Mouse (Mus musculus): Measurements from ENCODE around the gene Kazn. TPM values are rescaled to one million over a fixed set of nuclear protein-coding genes. Genes with fewer than 3 reads are reported as not detected.

Gene Kazn
- polyA plus RNA-seq, 1 experiment from 2014 or later, result 12.9 TPM

DNA sequence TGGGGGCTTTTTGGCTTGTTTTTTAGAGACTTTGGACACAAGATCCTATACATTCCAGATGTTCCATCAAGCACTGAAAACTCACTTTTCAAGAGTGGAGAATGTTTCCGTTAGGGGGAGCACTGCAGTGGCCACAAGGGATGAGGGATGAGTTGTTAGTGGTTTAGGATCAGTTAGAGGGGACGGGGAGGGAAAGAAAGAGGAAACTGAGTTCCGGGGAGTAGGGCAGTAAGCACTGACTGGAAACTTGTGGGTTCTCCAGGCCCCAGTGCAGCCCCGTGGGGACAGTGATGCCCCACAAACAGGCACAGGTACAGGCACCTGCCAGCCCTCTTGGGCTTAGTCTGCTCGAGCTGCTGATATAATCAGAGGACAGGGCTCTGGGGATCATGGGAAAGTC, 99.5 kb downstream of the Kazn start:
- H3K4me2 ChIP-seq (replicated peaks; ENCODE audit: low read depth, low read length), result no peak overlapping the region
- H3K4me3 ChIP-seq (ENCODE audit: low read length), result no peak overlapping the region
- 81% methylated on average over 5 of the region's 5 CpGs for WGBS
- H3K9me3 ChIP-seq (ENCODE audit: control insufficient read depth, low read length), result no peaks in the 10 kb centered on the region
- peaks cover 14% of the 10 kb centered on the region; the same call in 1 of the 2 replicates for H3K36me3 ChIP-seq (ENCODE audit: control insufficient read depth, insufficient read depth, low read length)
- ATAC-seq (ENCODE audit: low FRiP score, low TSS enrichment), result no peak
- no peaks in the 10 kb centered on the region for H3K4me1 ChIP-seq (ENCODE audit: control insufficient read depth, insufficient read depth, low read length)
- no peak overlapping the region for H3K9ac ChIP-seq (ENCODE audit: low read depth, low read length)
- no peaks in the 10 kb centered on the region for H3K27me3 ChIP-seq (ENCODE audit: control insufficient read depth, insufficient read depth, low read length)
- H3K27ac ChIP-seq (ENCODE audit: low read depth, low read length), result no peak overlapping the region

DNA sequence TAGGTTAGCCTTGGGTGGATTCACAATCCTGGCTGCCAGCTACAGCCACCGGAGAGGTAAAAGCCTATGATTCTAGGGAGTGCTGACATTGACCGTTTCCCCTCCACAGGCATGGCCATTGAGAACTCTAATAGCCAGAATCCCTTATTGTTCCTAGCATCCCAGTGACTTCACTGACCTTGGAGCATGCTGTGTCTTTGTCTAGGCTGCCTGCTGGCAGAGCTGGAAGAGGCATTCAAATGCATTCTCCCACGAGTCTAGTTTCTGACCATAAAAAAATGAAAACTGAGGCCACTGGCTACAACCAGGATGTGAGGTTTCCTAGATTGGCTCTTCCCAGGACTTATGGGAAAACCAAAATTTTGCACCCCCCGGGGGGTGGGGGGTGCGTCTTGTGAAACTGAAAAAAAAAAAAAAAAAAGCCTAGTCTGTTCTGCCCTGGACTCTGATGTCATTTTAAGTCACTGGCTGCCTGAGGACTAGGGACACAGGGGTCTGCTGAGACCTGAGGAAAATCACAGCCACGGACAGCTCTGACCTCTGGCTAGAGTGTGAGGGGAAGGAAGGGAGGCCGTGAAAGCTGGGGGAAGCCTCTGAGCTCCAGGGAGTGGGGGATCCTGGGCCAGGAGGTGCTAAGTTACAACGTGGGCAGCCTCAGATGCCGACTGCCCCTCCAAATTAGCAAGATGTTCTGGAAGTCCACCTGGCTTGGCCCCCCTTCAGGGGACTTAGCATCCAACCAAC, 100.7 kb downstream of the Kazn start:
- Histone ChIP-seq H3K9ac (ENCODE audit: low read depth, low read length) (no peak overlapping the region), H3K4me1 (ENCODE audit: control insufficient read depth, insufficient read depth, low read length) (no peaks in the 10 kb centered on the region), H3K36me3 (ENCODE audit: control insufficient read depth, insufficient read depth, low read length) (peaks cover 14% of the 10 kb centered on the region; the same call in 1 of the 2 replicates), H3K4me3 (ENCODE audit: low read length) (no peak overlapping the region), H3K27ac (ENCODE audit: low read depth, low read length) (no peak overlapping the region), H3K4me2 (replicated peaks; ENCODE audit: low read depth, low read length) (no peak overlapping the region), H3K27me3 (ENCODE audit: control insufficient read depth, insufficient read depth, low read length) (no peaks in the 10 kb centered on the region), H3K9me3 (ENCODE audit: control insufficient read depth, low read length) (no peaks in the 10 kb centered on the region)
- 49% methylated on average over 9 of the region's 9 CpGs for WGBS
- no peak for ATAC-seq (ENCODE audit: low FRiP score, low TSS enrichment)

DNA sequence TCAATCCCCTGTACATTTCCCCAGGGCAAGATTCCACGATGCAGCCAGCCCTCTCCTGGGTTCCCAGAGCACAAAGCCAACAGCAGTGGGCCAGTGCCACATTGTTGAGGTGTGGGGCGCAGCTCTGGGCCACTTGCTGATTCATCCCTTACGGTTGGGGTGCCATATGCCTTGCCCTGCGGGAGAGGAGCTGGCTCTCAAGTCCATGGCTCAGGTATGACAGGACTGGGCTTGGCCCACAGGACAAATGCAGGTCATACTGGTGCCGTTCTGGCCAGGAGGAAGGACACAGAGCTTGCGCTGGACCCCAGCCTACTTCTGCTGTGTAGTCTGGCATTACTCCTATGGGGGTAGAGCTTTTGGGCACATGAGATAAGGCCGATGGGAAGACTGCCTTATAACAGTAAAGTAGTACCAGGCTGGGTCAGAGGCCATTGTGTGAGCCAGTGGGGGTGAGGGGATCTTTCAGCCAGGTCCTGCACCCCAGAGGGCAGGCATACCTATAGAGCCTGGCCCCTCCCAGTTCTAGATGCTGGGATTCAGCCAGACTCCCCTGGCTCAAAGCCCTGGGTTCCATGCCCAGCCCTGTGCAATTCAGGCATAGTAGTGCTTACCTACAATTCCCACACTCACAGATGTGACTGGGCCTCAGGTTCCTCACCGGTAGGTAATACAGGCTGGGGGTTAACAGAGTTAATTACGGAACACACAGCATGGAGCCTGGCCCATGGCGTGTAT, 102.3 kb downstream of the Kazn start:
- Histone ChIP-seq H3K4me1 (ENCODE audit: control insufficient read depth, insufficient read depth, low read length) (no peaks in the 10 kb centered on the region), H3K27ac (ENCODE audit: low read depth, low read length) (no peak overlapping the region), H3K27me3 (ENCODE audit: control insufficient read depth, insufficient read depth, low read length) (no peaks in the 10 kb centered on the region), H3K36me3 (ENCODE audit: control insufficient read depth, insufficient read depth, low read length) (peaks cover 8% of the 10 kb centered on the region; the same call in 1 of the 2 replicates), H3K4me3 (ENCODE audit: low read length) (no peak overlapping the region), H3K4me2 (replicated peaks; ENCODE audit: low read depth, low read length) (no peak overlapping the region), H3K9me3 (ENCODE audit: control insufficient read depth, low read length) (no peaks in the 10 kb centered on the region), H3K9ac (ENCODE audit: low read depth, low read length) (no peak overlapping the region)
- no peak for ATAC-seq (ENCODE audit: low FRiP score, low TSS enrichment)
- 90% methylated on average over 10 of the region's 10 CpGs for WGBS

DNA sequence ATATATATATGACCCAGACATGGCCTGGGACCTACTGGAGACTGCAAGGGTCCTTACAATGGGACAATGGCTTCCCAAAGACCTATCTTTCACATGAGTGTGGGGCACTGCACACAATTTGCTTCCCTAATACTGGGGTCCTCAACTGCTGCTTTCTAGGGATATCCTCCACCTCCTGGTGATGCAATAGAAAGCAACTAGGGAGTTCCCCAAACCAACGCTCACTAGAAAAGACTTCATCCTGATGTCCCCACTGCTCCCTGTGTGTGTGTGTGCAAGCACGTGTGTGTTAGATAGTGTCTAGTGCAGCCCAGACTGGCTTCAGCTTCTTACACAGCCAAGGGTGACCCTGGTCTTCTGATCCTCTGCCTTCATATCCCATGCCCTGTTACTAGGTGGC, 103.7 kb downstream of the Kazn start:
- Histone ChIP-seq H3K36me3 (ENCODE audit: control insufficient read depth, insufficient read depth, low read length) (peaks cover 2% of the 10 kb centered on the region; the same call in 1 of the 2 replicates), H3K4me1 (ENCODE audit: control insufficient read depth, insufficient read depth, low read length) (no peaks in the 10 kb centered on the region), H3K4me2 (replicated peaks; ENCODE audit: low read depth, low read length) (no peak overlapping the region), H3K9me3 (ENCODE audit: control insufficient read depth, low read length) (no peaks in the 10 kb centered on the region), H3K4me3 (ENCODE audit: low read length) (no peak overlapping the region), H3K27me3 (ENCODE audit: control insufficient read depth, insufficient read depth, low read length) (no peaks in the 10 kb centered on the region), H3K9ac (ENCODE audit: low read depth, low read length) (no peak overlapping the region), H3K27ac (ENCODE audit: low read depth, low read length) (no peak overlapping the region)
- no peak for ATAC-seq (ENCODE audit: low FRiP score, low TSS enrichment)
- 86% methylated on average over 2 of the region's 2 CpGs for WGBS

DNA sequence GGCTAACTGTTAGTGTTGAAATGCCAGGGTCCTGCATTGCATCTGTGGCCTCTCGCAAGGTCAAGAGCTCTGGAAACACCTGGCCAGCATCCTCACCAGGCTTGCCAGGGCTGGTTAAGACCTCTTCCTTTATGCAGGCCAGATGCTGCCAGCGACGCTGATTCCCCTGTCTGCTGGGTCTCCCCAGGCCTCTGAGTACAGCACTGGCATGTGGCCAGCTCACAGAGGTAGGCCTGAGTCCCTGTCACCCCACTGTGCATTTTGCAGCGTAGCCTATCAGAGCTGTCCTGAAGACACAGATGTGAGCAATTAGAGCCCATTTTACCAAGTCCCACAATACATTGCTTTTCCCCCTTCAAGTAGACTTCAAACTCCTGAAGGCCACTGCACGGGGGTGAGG, 109.0 kb downstream of the Kazn start:
- H3K4me3 ChIP-seq (ENCODE audit: low read length), result no peak overlapping the region
- no peak overlapping the region for H3K4me2 ChIP-seq (replicated peaks; ENCODE audit: low read depth, low read length)
- no peaks in the 10 kb centered on the region for H3K36me3 ChIP-seq (ENCODE audit: control insufficient read depth, insufficient read depth, low read length)
- H3K9ac ChIP-seq (ENCODE audit: low read depth, low read length), result no peak overlapping the region
- H3K27me3 ChIP-seq (ENCODE audit: control insufficient read depth, insufficient read depth, low read length), result no peaks in the 10 kb centered on the region
- ATAC-seq (ENCODE audit: low FRiP score, low TSS enrichment), result no peak
- no peaks in the 10 kb centered on the region for H3K4me1 ChIP-seq (ENCODE audit: control insufficient read depth, insufficient read depth, low read length)
- no peaks in the 10 kb centered on the region for H3K9me3 ChIP-seq (ENCODE audit: control insufficient read depth, low read length)
- H3K27ac ChIP-seq (ENCODE audit: low read depth, low read length), result no peak overlapping the region
- WGBS, result 81% methylated on average over 5 of the region's 5 CpGs

DNA sequence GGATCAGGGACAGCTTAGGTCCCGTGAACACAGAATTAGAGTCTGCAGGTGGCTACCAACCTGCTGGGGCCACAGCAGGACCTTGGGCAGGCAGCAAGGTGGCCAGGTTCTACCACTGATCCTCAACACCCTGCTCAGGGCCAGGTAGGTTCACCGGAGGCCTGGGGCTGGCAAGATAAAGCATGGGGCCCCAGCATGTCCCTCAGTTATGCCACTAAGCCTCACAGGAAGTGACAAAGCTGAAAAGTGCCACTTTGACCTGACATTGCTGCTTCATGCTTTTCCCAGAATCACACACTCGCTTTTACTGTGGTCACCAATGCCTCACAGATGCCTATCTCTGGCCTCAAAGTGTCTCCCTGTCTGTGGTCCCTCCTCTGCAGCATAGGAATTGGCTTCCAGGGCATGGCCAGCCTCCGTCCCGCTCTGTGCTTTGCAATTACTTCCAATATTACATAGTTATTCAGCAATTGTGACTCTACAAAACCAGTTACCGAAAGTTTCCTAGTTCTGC, 111.9 kb downstream of the Kazn start:
- Histone ChIP-seq H3K36me3 (ENCODE audit: control insufficient read depth, insufficient read depth, low read length) (no peaks in the 10 kb centered on the region), H3K9ac (ENCODE audit: low read depth, low read length) (no peak overlapping the region), H3K27me3 (ENCODE audit: control insufficient read depth, insufficient read depth, low read length) (no peaks in the 10 kb centered on the region), H3K27ac (ENCODE audit: low read depth, low read length) (no peak overlapping the region), H3K4me3 (ENCODE audit: low read length) (no peak overlapping the region), H3K4me1 (ENCODE audit: control insufficient read depth, insufficient read depth, low read length) (no peaks in the 10 kb centered on the region), H3K4me2 (replicated peaks; ENCODE audit: low read depth, low read length) (no peak overlapping the region), H3K9me3 (ENCODE audit: control insufficient read depth, low read length) (no peaks in the 10 kb centered on the region)
- ATAC-seq (ENCODE audit: low FRiP score, low TSS enrichment), result no peak
- WGBS, result 85% methylated on average over 6 of the region's 6 CpGs

DNA sequence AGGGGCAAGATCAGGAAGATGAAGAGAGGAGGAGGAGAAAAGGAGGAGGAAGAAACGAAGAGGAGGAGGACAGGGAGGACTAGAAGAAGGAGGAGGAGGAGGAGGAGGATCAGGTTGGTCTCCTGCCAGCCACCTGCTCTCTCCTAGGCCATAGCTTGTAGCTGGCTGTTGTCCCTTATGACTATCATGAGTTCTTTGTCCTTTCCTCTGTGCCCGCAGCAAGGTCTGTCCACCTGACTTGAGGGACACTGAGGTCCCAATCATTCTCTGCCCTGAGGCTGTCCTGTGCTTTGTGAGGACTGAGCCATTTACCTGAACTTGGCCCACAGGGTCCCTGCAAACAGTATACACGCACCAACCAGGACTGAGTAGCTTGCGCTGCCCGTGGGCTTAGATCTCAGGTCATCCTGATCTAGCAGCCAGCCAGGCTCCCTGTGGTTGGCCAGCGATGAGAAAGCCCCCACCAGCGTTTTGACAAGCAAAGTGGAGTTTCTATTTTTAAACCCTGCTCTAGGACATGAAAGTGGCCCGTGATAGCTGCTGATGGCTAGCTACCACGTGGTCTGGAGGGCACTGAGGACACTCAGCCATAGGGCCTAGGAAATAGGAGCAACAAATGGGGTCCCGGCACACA, 112.4 kb downstream of the Kazn start:
- Histone ChIP-seq H3K36me3 (ENCODE audit: control insufficient read depth, insufficient read depth, low read length) (no peaks in the 10 kb centered on the region), H3K4me3 (ENCODE audit: low read length) (no peak overlapping the region), H3K4me1 (ENCODE audit: control insufficient read depth, insufficient read depth, low read length) (no peaks in the 10 kb centered on the region), H3K9me3 (ENCODE audit: control insufficient read depth, low read length) (no peaks in the 10 kb centered on the region), H3K4me2 (replicated peaks; ENCODE audit: low read depth, low read length) (no peak overlapping the region), H3K27me3 (ENCODE audit: control insufficient read depth, insufficient read depth, low read length) (no peaks in the 10 kb centered on the region), H3K9ac (ENCODE audit: low read depth, low read length) (no peak overlapping the region), H3K27ac (ENCODE audit: low read depth, low read length) (no peak overlapping the region)
- WGBS, result 63% methylated on average over 10 of the region's 10 CpGs
- no peak for ATAC-seq (ENCODE audit: low FRiP score, low TSS enrichment)

DNA sequence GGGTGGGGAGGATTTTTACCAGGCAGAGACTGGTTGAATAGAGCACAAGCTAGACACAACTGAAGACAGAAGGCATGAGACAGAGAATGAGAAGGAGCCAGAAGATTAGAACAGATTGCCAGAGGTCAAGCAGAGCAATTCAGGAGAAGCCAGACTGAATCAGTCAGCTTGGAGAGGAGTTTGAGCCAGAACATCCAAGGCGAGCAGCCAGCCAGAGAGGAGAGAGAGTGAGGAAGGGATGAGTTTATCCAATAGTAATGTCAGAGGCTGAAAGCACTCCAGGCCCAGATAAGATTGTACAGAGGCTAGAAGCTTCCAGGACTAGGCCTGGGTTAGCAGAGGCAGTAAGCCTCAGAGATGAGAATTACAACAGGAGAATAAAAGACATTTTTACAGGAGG, 118.0 kb downstream of the Kazn start:
- no peaks in the 10 kb centered on the region; the same call in 1 of the 2 replicates for H3K4me1 ChIP-seq (ENCODE audit: control insufficient read depth, insufficient read depth, low read length)
- no peak overlapping the region for H3K4me2 ChIP-seq (replicated peaks; ENCODE audit: low read depth, low read length)
- H3K9ac ChIP-seq (ENCODE audit: low read depth, low read length), result no peak overlapping the region
- ATAC-seq (ENCODE audit: low FRiP score, low TSS enrichment), result no peak
- 59% methylated on average over 1 of the region's 1 CpGs for WGBS
- H3K27me3 ChIP-seq (ENCODE audit: control insufficient read depth, insufficient read depth, low read length), result no peaks in the 10 kb centered on the region
- H3K27ac ChIP-seq (ENCODE audit: low read depth, low read length), result no peak overlapping the region
- no peaks in the 10 kb centered on the region for H3K36me3 ChIP-seq (ENCODE audit: control insufficient read depth, insufficient read depth, low read length)
- H3K9me3 ChIP-seq (ENCODE audit: control insufficient read depth, low read length), result no peaks in the 10 kb centered on the region
- H3K4me3 ChIP-seq (ENCODE audit: low read length), result no peak overlapping the region

DNA sequence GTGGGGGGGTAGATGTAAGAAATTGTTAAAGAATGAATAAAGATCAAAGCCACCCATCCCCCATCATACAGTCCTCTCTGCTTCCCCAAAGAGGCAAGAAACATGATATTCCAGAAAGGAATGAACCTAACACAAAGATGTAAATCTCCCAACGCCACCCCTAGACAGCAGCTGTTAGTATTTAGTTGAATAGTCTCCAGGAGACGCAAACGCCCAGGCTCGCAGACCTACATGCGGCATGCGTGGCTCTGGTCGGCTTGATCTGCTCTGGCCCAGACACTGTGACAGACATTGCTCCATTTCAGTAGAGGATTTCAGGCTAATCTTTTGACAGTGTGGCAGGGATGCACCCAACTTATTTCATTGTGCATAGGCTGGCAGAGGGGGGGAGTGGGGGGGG, 120.7 kb downstream of the Kazn start:
- H3K27me3 ChIP-seq (ENCODE audit: control insufficient read depth, insufficient read depth, low read length), result no peaks in the 10 kb centered on the region
- ATAC-seq (ENCODE audit: low FRiP score, low TSS enrichment), result no peak
- H3K4me1 ChIP-seq (ENCODE audit: control insufficient read depth, insufficient read depth, low read length), result no peaks in the 10 kb centered on the region; the same call in 1 of the 2 replicates
- H3K4me2 ChIP-seq (replicated peaks; ENCODE audit: low read depth, low read length), result no peak overlapping the region
- no peak overlapping the region for H3K4me3 ChIP-seq (ENCODE audit: low read length)
- H3K9me3 ChIP-seq (ENCODE audit: control insufficient read depth, low read length), result no peaks in the 10 kb centered on the region
- H3K9ac ChIP-seq (ENCODE audit: low read depth, low read length), result no peak overlapping the region
- no peaks in the 10 kb centered on the region for H3K36me3 ChIP-seq (ENCODE audit: control insufficient read depth, insufficient read depth, low read length)
- WGBS, result 15% methylated on average over 7 of the region's 7 CpGs
- H3K27ac ChIP-seq (ENCODE audit: low read depth, low read length), result no peak overlapping the region

Measured in kidney, embryonic 14.5 days (tissue).